Mouse (Mus musculus) ovary, postnatal 10 days (tissue): ENCODE measurements around the gene Med11.
A peak's percentile ranks its signal among the peaks of the same experiment; 100 is the strongest.
"Not testable (repeated sequence)": the region's sequence is repeated elsewhere in the genome, so short reads cannot be mapped to it uniquely, and the experiment has no call there.

Source experiments
- DNase-seq: peaks from one replicate; pipeline ENCODE4 v3.0.0; 2022; ENCODE audit warnings: low spot score

The Med11 gene

GRCm38 (mm10) chr11:70447373-70447772 is 4.3 kb upstream of the Med11 start:
- no peak for DNase-seq

GRCm38 (mm10) chr11:70450926-70451325 is 793 bp upstream of the Med11 start:
- DNase-seq, result no peak

- DNase-seq, result no peak
Observed at GRCm38 (mm10) chr11:70453261-70454044, 1.7 kb downstream of the Med11 start.

GRCm38 (mm10) chr11:70458688-70459600 is 7.2 kb downstream of the Med11 start, which contains the start of gene Zmynd15:
Gene Zmynd15, plus strand, starts transcription at chr11:70459433.
- DNase-seq, result no peak

GRCm38 (mm10) chr11:70459601-70460101 is 7.9 kb downstream of the Med11 start, which contains the start of gene Cxcl16:
Gene Cxcl16, minus strand, starts transcription at chr11:70459984.
- peak; percentile 31 for DNase-seq

- no peak for DNase-seq
Observed at GRCm38 (mm10) chr11:70463970-70464369, 12.3 kb downstream of the Med11 start.

- DNase-seq, result no peak
Observed at GRCm38 (mm10) chr11:70465211-70465610, 13.5 kb downstream of the Med11 start.

- no peak for DNase-seq
Observed at GRCm38 (mm10) chr11:70465824-70466223, 14.1 kb downstream of the Med11 start.

- DNase-seq, result no peak
Observed at GRCm38 (mm10) chr11:70467902-70468619, 16.3 kb downstream of the Med11 start.

GRCm38 (mm10) chr11:70469764-70470163 is 18.0 kb downstream of the Med11 start:
- DNase-seq, result no peak

GRCm38 (mm10) chr11:70472716-70473115 is 21.0 kb downstream of the Med11 start:
- no peak for DNase-seq

- DNase-seq, result not testable (repeated sequence)
Observed at GRCm38 (mm10) chr11:70473291-70473690, 21.6 kb downstream of the Med11 start.

- no peak for DNase-seq
Observed at GRCm38 (mm10) chr11:70474872-70475534, 23.3 kb downstream of the Med11 start.

- no peak for DNase-seq
Observed at GRCm38 (mm10) chr11:70485498-70485897, 33.8 kb downstream of the Med11 start.

- no peak for DNase-seq
Observed at GRCm38 (mm10) chr11:70487816-70488215, 36.1 kb downstream of the Med11 start.

- DNase-seq, result no peak
Observed at GRCm38 (mm10) chr11:70489138-70489537, 37.4 kb downstream of the Med11 start.

- no peak for DNase-seq
Observed at GRCm38 (mm10) chr11:70489684-70490083, 38.0 kb downstream of the Med11 start.

GRCm38 (mm10) chr11:70499566-70500475 is 48.1 kb downstream of the Med11 start:
- no peak for DNase-seq

- DNase-seq, result no peak
Observed at GRCm38 (mm10) chr11:70500476-70500812, 48.7 kb downstream of the Med11 start.

- no peak for DNase-seq
Observed at GRCm38 (mm10) chr11:70502018-70502417, 50.3 kb downstream of the Med11 start.
